Mouse (Mus musculus) thymus, postnatal 25 days (tissue): ENCODE data around the gene Porcn.

ENCODE experiments used
- DNase-seq: peaks from one replicate; pipeline ENCODE4 v3.0.0; 2022

Gene Porcn

GRCm38 (mm10) chrX:8205551-8205950 is 774 bp downstream of the Porcn start:
- DNase-seq = no peak

GRCm38 (mm10) chrX:8205088-8205487 is 1.2 kb downstream of the Porcn start:
- DNase-seq = no peak

- DNase-seq = no peak
Measured at GRCm38 (mm10) chrX:8204076-8204475, 2.2 kb downstream of the Porcn start.

- no peak for DNase-seq
Measured at GRCm38 (mm10) chrX:8203105-8203504, 3.2 kb downstream of the Porcn start.

GRCm38 (mm10) chrX:8193419-8193723 is 13.0 kb downstream of the Porcn start, which contains the start of gene Ebp:
Gene Ebp (minus strand): TSS chrX:8193512.
- no peak for DNase-seq

- DNase-seq = peak; percentile 78
Measured at GRCm38 (mm10) chrX:8192640-8193418, 13.5 kb downstream of the Porcn start.

GRCm38 (mm10) chrX:8192126-8192639 is 14.1 kb downstream of the Porcn start:
- DNase-seq = no peak

- DNase-seq = no peak
Measured at GRCm38 (mm10) chrX:8182871-8183540, 23.3 kb downstream of the Porcn start.

- DNase-seq = no peak
Measured at GRCm38 (mm10) chrX:8179646-8180045, 26.7 kb downstream of the Porcn start.

GRCm38 (mm10) chrX:8178871-8179270 is 27.5 kb downstream of the Porcn start:
- no peak for DNase-seq

GRCm38 (mm10) chrX:8175504-8176385 is 30.6 kb downstream of the Porcn start, which contains the start of gene Tbc1d25:
Gene Tbc1d25 (minus strand): TSS chrX:8176181.
- peak; percentile 84 for DNase-seq

GRCm38 (mm10) chrX:8175169-8175503 is 31.2 kb downstream of the Porcn start:
- DNase-seq = no peak

GRCm38 (mm10) chrX:8167716-8168647 is 38.3 kb downstream of the Porcn start:
- no peak for DNase-seq

GRCm38 (mm10) chrX:8164471-8164870 is 41.9 kb downstream of the Porcn start:
- no peak for DNase-seq

- DNase-seq = no peak
Measured at GRCm38 (mm10) chrX:8163076-8163475, 43.2 kb downstream of the Porcn start.

- peak; percentile 84 for DNase-seq
Measured at GRCm38 (mm10) chrX:8145153-8145991, 61.0 kb downstream of the Porcn start, which contains the start of gene Rbm3. Gene Rbm3 (minus strand): TSS chrX:8145880.
